Mouse (Mus musculus): ENCODE measurements around the gene Olfr98. TPM values are rescaled to one million over a fixed set of nuclear protein-coding genes. Genes with fewer than 3 reads are reported as not detected.

The Olfr98 gene
- polyA plus RNA-seq (2017; shearing (Covaris generic)), result not detected

DNA sequence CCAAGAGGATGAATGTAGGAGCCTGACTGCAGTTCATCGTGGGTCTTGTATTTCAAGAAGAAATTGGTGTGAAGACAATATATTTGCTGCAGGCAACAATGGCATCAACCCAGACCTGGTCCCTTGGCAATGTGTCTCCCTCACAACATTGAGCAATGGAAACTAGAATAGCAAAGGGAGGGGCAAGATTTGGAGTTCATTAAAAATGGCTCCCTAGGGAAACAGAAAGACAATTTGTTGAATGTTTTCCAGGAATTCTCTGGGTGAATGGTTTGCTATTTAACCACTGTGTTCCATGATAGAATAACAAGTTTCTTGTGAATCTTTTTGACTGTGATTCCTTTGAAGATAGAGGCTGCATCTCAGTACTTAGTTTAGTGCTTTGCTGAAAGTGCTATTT is at the start of gene Olfr98:
Gene Olfr98 (minus strand): TSS at position 124 of the 400 bp plus-strand sequence.

GRCm38 (mm10) chr17:37304213-37304612 is 40.7 kb upstream of the Olfr98 start, which contains the start of gene Olfr101:
Gene Olfr101, minus strand, starts transcription at chr17:37304313.

GRCm38 (mm10) chr17:37283360-37283759 is 19.8 kb upstream of the Olfr98 start, which contains the start of gene Olfr99:
Gene Olfr99, minus strand, starts transcription at chr17:37283460.

GRCm38 (mm10) chr17:37270058-37270701 is 6.6 kb upstream of the Olfr98 start, which contains the start of gene H2-M3:
Gene H2-M3, plus strand, starts transcription at chr17:37270220.

DNA sequence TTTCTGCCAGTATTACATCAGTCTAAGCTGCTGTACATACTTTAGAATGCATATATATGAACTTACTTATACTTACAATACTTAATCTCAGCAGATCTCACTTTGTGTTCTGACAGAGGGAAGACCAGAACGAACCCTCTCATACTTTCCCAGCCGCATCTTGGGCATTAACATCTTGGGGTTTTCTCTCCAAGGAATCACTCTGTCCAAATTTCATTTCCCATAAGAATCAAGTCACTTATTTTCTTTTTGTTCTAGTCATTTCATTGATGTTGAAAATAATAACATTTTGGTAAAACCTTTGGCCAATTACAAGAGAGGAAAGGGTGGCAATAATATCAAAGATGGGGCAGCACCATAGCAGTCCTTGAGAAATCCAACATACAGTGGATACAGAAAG is 26.3 kb downstream of the Olfr98 start, which contains the start of gene Olfr97:
Gene Olfr97 (minus strand): TSS at position 101 of the 400 bp plus-strand sequence.

GRCm38 (mm10) chr17:37219846-37220245 is 43.7 kb downstream of the Olfr98 start, which contains the start of gene Olfr96:
Gene Olfr96, plus strand, starts transcription at chr17:37220146.

GRCm38 (mm10) chr17:37213018-37213417 is 50.5 kb downstream of the Olfr98 start, which contains the start of gene Olfr95:
Gene Olfr95, minus strand, starts transcription at chr17:37213118.

Other genes with a start within 250 kb of the Olfr98 start
- gene Mog, start 240.4 kb downstream of the Olfr98 start, polyA plus RNA-seq (2017; shearing (Covaris generic)), result not detected
- gene Gabbr1, start 217.8 kb downstream of the Olfr98 start, polyA plus RNA-seq (2017; shearing (Covaris generic)), result 10.5 TPM
- 0.09 TPM for gene Olfr90, start 175.2 kb downstream of the Olfr98 start, polyA plus RNA-seq (2017; shearing (Covaris generic))
- not detected for gene Olfr91, start 165.5 kb downstream of the Olfr98 start, polyA plus RNA-seq (2017; shearing (Covaris generic))
- gene Olfr92, start 143.7 kb downstream of the Olfr98 start, polyA plus RNA-seq (2017; shearing (Covaris generic)), result not detected
- not detected for gene Olfr93, start 102.3 kb downstream of the Olfr98 start, polyA plus RNA-seq (2017; shearing (Covaris generic))
- 0.30 TPM for gene Ubd, start 69.9 kb downstream of the Olfr98 start, polyA plus RNA-seq (2017; shearing (Covaris generic))
- gene Olfr94, start 62.8 kb downstream of the Olfr98 start, polyA plus RNA-seq (2017; shearing (Covaris generic)), result not detected
- gene Olfr95, start 50.6 kb downstream of the Olfr98 start, polyA plus RNA-seq (2017; shearing (Covaris generic)), result not detected
- gene Olfr96, start 43.6 kb downstream of the Olfr98 start, polyA plus RNA-seq (2017; shearing (Covaris generic)), result not detected
- gene Olfr97, start 26.4 kb downstream of the Olfr98 start, polyA plus RNA-seq (2017; shearing (Covaris generic)), result not detected
- 132 TPM for gene H2-M3, start 6.5 kb upstream of the Olfr98 start, polyA plus RNA-seq (2017; shearing (Covaris generic))
- 3.7 TPM for gene Olfr99, start 19.7 kb upstream of the Olfr98 start, polyA plus RNA-seq (2017; shearing (Covaris generic))
- gene Olfr101, start 40.6 kb upstream of the Olfr98 start, polyA plus RNA-seq (2017; shearing (Covaris generic)), result not detected
- gene Olfr102, start 53.3 kb upstream of the Olfr98 start, polyA plus RNA-seq (2017; shearing (Covaris generic)), result not detected
- gene Olfr103, start 75.9 kb upstream of the Olfr98 start, polyA plus RNA-seq (2017; shearing (Covaris generic)), result not detected
- not detected for gene Olfr104-ps, start 95.8 kb upstream of the Olfr98 start, polyA plus RNA-seq (2017; shearing (Covaris generic))
- 0.07 TPM for gene Olfr105-ps, start 115.3 kb upstream of the Olfr98 start, polyA plus RNA-seq (2017; shearing (Covaris generic))
- gene Olfr106-ps, start 126.6 kb upstream of the Olfr98 start, polyA plus RNA-seq (2017; shearing (Covaris generic)), result not detected
- gene Olfr107, start 135.5 kb upstream of the Olfr98 start, polyA plus RNA-seq (2017; shearing (Covaris generic)), result not detected
- gene Olfr108, start 181.7 kb upstream of the Olfr98 start, polyA plus RNA-seq (2017; shearing (Covaris generic)), result not detected
- gene Olfr109, start 195.2 kb upstream of the Olfr98 start, polyA plus RNA-seq (2017; shearing (Covaris generic)), result not detected
- gene H2-M2, start 219.8 kb upstream of the Olfr98 start, polyA plus RNA-seq (2017; shearing (Covaris generic)), result 0.27 TPM
- gene Olfr110, start 228.7 kb upstream of the Olfr98 start, polyA plus RNA-seq (2017; shearing (Covaris generic)), result not detected
- gene Olfr111, start 244.3 kb upstream of the Olfr98 start, polyA plus RNA-seq (2017; shearing (Covaris generic)), result not detected